Mouse (Mus musculus) ES-Bruce4 (cell line): Measurements from ENCODE around the gene Kcnq1.

Source experiments
- CTCF ChIP-seq: IDR thresholded peaks from one replicate; pipeline ENCODE4 v1.8.1; 2011; ENCODE audit warnings: low read depth, low read length
- EP300 ChIP-seq: IDR thresholded peaks from 2 replicates; pipeline ENCODE4 v1.6.1; 2011; ENCODE audit warnings: low read depth, low read length; ENCODE audit not compliant: insufficient read depth
- POLR2A ChIP-seq: IDR thresholded peaks from one replicate; pipeline ENCODE4 v1.8.1; 2011; ENCODE audit warnings: low read length; ENCODE audit not compliant: insufficient read depth

GRCm38 (mm10) chr7:143192392-143192791 lies 86.2 kb downstream of the Kcnq1 start:
- TF ChIP-seq POLR2A (no peak), CTCF (no peak), EP300 (no peak)
